Mouse (Mus musculus): Measurements from ENCODE around the gene Fan1. TPM values are rescaled to one million over a fixed set of nuclear protein-coding genes. Genes with fewer than 3 reads are reported as not detected.
A peak's percentile ranks its signal among the peaks of the same experiment; 100 is the strongest.

Fan1 gene
- polyA plus RNA-seq, 1 experiment from 2014 or later = 1.6 TPM

GRCm38 (mm10) chr7:64391479-64391878 is 17.6 kb upstream of the Fan1 start:
- DNase-seq (peak; percentile 25), ATAC-seq (no peak)
- H3K9ac ChIP-seq (replicated peaks) = peak overlapping the region; percentile 85
- peak overlapping the region; percentile 85 for H3K4me3 ChIP-seq (ENCODE audit: low read depth, low read length)
- peak overlapping the region; percentile 71 for H3K27ac ChIP-seq (ENCODE audit: low read depth)
- H3K27me3 ChIP-seq (ENCODE audit: insufficient read depth, low read length) = no peaks in the 10 kb centered on the region
- H3K36me3 ChIP-seq (replicated peaks; ENCODE audit: insufficient read depth, low read length) = peaks cover 26% of the 10 kb centered on the region
- H3K4me1 ChIP-seq (ENCODE audit: insufficient read depth) = peaks cover 20% of the 10 kb centered on the region
- H3K9me3 ChIP-seq (ENCODE audit: low read length) = no peaks in the 10 kb centered on the region
- WGBS (ENCODE audit: insufficient replicate concordance) = 2% methylated on average over 8 of the region's 8 CpGs
- TF ChIP-seq CTCF (IDR thresholded peaks at IDR 0.05; ENCODE audit: low read depth) (no peak), EP300 (IDR thresholded peaks at IDR 0.05; ENCODE audit: low read depth) (no peak)
- H3K4me2 ChIP-seq (ENCODE audit: low read depth, low read length) = peak overlapping the region; percentile 94

DNA sequence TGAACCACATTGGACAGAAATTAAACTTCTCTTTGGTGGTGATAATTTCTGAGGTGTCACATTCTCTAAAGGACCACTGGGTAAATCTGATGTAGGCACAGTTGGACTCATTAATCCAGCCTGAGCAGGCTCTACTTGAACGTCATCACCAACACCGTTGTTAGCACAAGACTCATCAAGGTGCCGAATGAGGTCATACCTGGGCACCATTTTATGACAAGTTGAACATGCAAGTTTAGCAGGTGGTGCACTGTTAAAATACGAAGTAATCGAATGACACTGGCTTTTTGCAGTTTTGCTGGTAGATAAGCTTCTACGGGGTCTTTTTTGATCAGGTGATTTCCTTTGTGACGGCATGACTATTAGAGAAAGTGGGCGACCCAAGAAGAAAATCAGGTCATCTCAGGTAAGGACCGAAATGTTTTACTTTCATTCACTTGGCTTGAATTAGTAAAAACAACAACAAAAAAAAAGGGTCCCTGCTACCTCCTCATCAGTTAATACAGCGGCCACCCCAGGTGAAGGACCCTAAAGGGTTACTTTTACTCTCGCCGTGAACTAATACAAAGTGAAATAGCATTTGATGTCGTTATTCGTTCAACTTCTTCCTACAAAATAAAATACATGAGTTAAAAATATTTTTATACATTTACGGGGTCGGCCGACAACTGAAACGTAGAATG is 607 bp downstream of the Fan1 start:
- TF ChIP-seq CTCF (IDR thresholded peaks at IDR 0.05; ENCODE audit: low read depth) (no peak), EP300 (IDR thresholded peaks at IDR 0.05; ENCODE audit: low read depth) (no peak)
- H3K36me3 ChIP-seq (replicated peaks; ENCODE audit: insufficient read depth, low read length) = peaks cover 18% of the 10 kb centered on the region
- 8% methylated on average over 18 of the region's 18 CpGs for WGBS (ENCODE audit: insufficient replicate concordance)
- H3K9me3 ChIP-seq (ENCODE audit: low read length) = no peaks in the 10 kb centered on the region
- peak overlapping the region; percentile 68 for H3K4me3 ChIP-seq (ENCODE audit: low read depth, low read length)
- H3K27me3 ChIP-seq (ENCODE audit: insufficient read depth, low read length) = no peaks in the 10 kb centered on the region
- ATAC-seq (peak; percentile 16; the same call in 1 of the 2 replicates), DNase-seq (no peak)
- peak overlapping the region; percentile 87 for H3K27ac ChIP-seq (ENCODE audit: low read depth)
- peaks cover 7% of the 10 kb centered on the region for H3K4me1 ChIP-seq (ENCODE audit: insufficient read depth)
- H3K9ac ChIP-seq (replicated peaks) = peak overlapping the region; percentile 73
- peak overlapping the region; percentile 83 for H3K4me2 ChIP-seq (ENCODE audit: low read depth, low read length)

GRCm38 (mm10) chr7:64371940-64372878 is 1.7 kb downstream of the Fan1 start:
- WGBS (ENCODE audit: insufficient replicate concordance) = 88% methylated on average over 23 of the region's 23 CpGs
- TF ChIP-seq CTCF (IDR thresholded peaks at IDR 0.05; ENCODE audit: low read depth) = no peak
- TF ChIP-seq EP300 (IDR thresholded peaks at IDR 0.05; ENCODE audit: low read depth) = no peak
- Histone ChIP-seq H3K36me3 (replicated peaks; ENCODE audit: insufficient read depth, low read length) (peaks cover 11% of the 10 kb centered on the region), H3K27me3 (ENCODE audit: insufficient read depth, low read length) (no peaks in the 10 kb centered on the region), H3K4me1 (ENCODE audit: insufficient read depth) (peaks cover 7% of the 10 kb centered on the region), H3K27ac (ENCODE audit: low read depth) (no peak overlapping the region), H3K4me2 (ENCODE audit: low read depth, low read length) (no peak overlapping the region), H3K9me3 (ENCODE audit: low read length) (no peaks in the 10 kb centered on the region), H3K9ac (replicated peaks) (no peak overlapping the region), H3K4me3 (ENCODE audit: low read depth, low read length) (no peak overlapping the region)
- no peak for DNase-seq
- no peak for ATAC-seq

- DNase-seq (no peak), ATAC-seq (no peak)
- no peak overlapping the region for H3K27ac ChIP-seq (ENCODE audit: low read depth)
- H3K9me3 ChIP-seq (ENCODE audit: low read length) = no peaks in the 10 kb centered on the region
- peaks cover 7% of the 10 kb centered on the region for H3K4me1 ChIP-seq (ENCODE audit: insufficient read depth)
- no peaks in the 10 kb centered on the region for H3K27me3 ChIP-seq (ENCODE audit: insufficient read depth, low read length)
- H3K4me3 ChIP-seq (ENCODE audit: low read depth, low read length) = no peak overlapping the region
- no peak overlapping the region for H3K9ac ChIP-seq (replicated peaks)
- H3K4me2 ChIP-seq (ENCODE audit: low read depth, low read length) = no peak overlapping the region
- WGBS (ENCODE audit: insufficient replicate concordance) = 76% methylated on average over 6 of the region's 6 CpGs
- no peak for TF ChIP-seq EP300 (IDR thresholded peaks at IDR 0.05; ENCODE audit: low read depth)
- no peak for TF ChIP-seq CTCF (IDR thresholded peaks at IDR 0.05; ENCODE audit: low read depth)
- H3K36me3 ChIP-seq (replicated peaks; ENCODE audit: insufficient read depth, low read length) = peaks cover 10% of the 10 kb centered on the region; the same call in 1 of the 2 replicates
Observed at GRCm38 (mm10) chr7:64369841-64370240, 4.1 kb downstream of the Fan1 start.

DNA sequence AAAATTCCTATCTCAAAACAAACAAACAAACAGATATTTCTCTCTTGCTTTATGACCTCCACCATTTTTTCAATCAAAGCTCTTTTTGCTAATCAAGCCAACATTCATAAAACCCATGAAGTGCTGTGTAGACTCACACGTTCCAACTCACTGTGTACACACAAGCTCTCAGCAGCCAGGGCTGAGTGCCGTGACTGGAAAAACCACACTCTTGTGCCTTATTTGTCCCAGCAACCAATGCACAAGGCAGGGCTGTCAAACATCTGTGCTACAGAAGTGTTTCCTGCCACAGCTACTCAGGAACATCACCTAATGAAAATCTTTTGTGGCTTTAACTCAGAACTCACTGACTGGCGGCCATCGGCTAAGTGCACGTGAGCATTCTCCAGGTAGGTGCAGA is 8.0 kb downstream of the Fan1 start:
- TF ChIP-seq CTCF (IDR thresholded peaks at IDR 0.05; ENCODE audit: low read depth) = no peak
- no peak for TF ChIP-seq EP300 (IDR thresholded peaks at IDR 0.05; ENCODE audit: low read depth)
- DNase-seq (no peak), ATAC-seq (no peak)
- Histone ChIP-seq H3K4me2 (ENCODE audit: low read depth, low read length) (no peak overlapping the region), H3K9ac (replicated peaks) (no peak overlapping the region), H3K36me3 (replicated peaks; ENCODE audit: insufficient read depth, low read length) (peaks cover 36% of the 10 kb centered on the region), H3K27ac (ENCODE audit: low read depth) (no peak overlapping the region), H3K4me3 (ENCODE audit: low read depth, low read length) (no peak overlapping the region), H3K4me1 (ENCODE audit: insufficient read depth) (no peaks in the 10 kb centered on the region), H3K9me3 (ENCODE audit: low read length) (no peaks in the 10 kb centered on the region), H3K27me3 (ENCODE audit: insufficient read depth, low read length) (no peaks in the 10 kb centered on the region)
- 81% methylated on average over 5 of the region's 5 CpGs for WGBS (ENCODE audit: insufficient replicate concordance)

DNA sequence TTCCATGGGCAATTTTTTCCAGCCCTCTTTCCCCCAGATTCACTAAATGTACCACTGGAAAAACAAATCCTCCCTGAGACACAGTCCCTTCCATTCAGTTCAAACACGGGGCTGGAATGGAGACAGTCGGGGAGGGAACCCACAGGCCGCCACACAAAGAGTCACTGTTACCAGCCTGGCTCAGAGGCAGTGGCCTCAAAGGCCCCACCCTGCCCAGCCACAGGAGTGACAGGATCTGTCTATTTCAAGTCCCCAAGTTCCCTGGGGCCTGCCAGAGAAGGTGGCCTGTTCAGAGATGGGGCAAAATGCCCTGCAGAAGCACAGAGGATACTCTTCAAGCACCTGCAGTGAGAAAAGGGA is 13.3 kb downstream of the Fan1 start:
- Histone ChIP-seq H3K27ac (ENCODE audit: low read depth) (no peak overlapping the region), H3K4me1 (ENCODE audit: insufficient read depth) (no peaks in the 10 kb centered on the region), H3K27me3 (ENCODE audit: insufficient read depth, low read length) (no peaks in the 10 kb centered on the region), H3K4me3 (ENCODE audit: low read depth, low read length) (no peak overlapping the region), H3K9ac (replicated peaks) (no peak overlapping the region), H3K36me3 (replicated peaks; ENCODE audit: insufficient read depth, low read length) (peaks cover 35% of the 10 kb centered on the region), H3K4me2 (ENCODE audit: low read depth, low read length) (no peak overlapping the region), H3K9me3 (ENCODE audit: low read length) (no peaks in the 10 kb centered on the region)
- TF ChIP-seq EP300 (IDR thresholded peaks at IDR 0.05; ENCODE audit: low read depth) (no peak), CTCF (IDR thresholded peaks at IDR 0.05; ENCODE audit: low read depth) (no peak)
- ATAC-seq (no peak), DNase-seq (no peak)
- WGBS (ENCODE audit: insufficient replicate concordance) = 66% methylated on average over 3 of the region's 3 CpGs
